Mouse (Mus musculus) olfactory bulb, adult 2 months (tissue): Measurements from ENCODE around the gene Bag2.

ENCODE experiments used
- CTCF ChIP-seq: fragments of 200-500 bp; IDR thresholded peaks from 2 replicates; pipeline ENCODE4 v1.5.1; 2012; ENCODE audit warnings: low read depth, mild to moderate bottlenecking, low read length, moderate library complexity; ENCODE audit not compliant: insufficient read depth
- POLR2A ChIP-seq: fragments of 200-500 bp; IDR thresholded peaks from 2 replicates; pipeline ENCODE4 v1.6.1; 2012; ENCODE audit warnings: mild to moderate bottlenecking, low read depth, low read length, moderate library complexity; ENCODE audit not compliant: insufficient read depth

GRCm38 (mm10) chr1:33696016-33696415 is 61.6 kb downstream of the Bag2 start:
- TF ChIP-seq POLR2A (no peak), CTCF (no peak)
